In genomic region chr6:146392188-146392587, GRCm38 (mm10) we compare ENCODE assay signal across 11 mouse cellular contexts.
DNase-seq lines count a peak whose midpoint lies in the region; TF ChIP-seq lines count a peak whose summit lies in the region.
"Had no signal": no experiment of that assay in that cellular context is flagged by ENCODE, and none has a peak within 500 bp of the region (broad histone marks: within the 10 kb centered on the region; RNA-seq: fewer than 3 reads in every experiment).

No protein-coding gene starts in this region.

- no peak overlapping the region for H3K4me3 ChIP-seq in layer of hippocampus, adult 2 months
- H3K4me3 ChIP-seq: liver, embryonic 15.5 days had no signal

- no peak overlapping the region for H3K27ac ChIP-seq in layer of hippocampus, adult 2 months
- H3K27ac ChIP-seq: liver, embryonic 15.5 days had no signal

- DNase-seq in layer of hippocampus, adult 2 months (ENCODE audit: low spot score in 2 of 2), result no peak
- no peak for DNase-seq in layer of hippocampus, adult 18-20 months (ENCODE audit: low spot score in 2 of 2)
- DNase-seq in thymus, postnatal 4 days, result peak; percentile 41
- no peak for DNase-seq in thymus, postnatal 36 days
- DNase-seq in ZHBTc4 (ENCODE audit: low read depth, low spot score), result peak; percentile 28
- DNase-seq in cerebellum, postnatal 14 days, result no peak
- DNase-seq in left cerebral cortex, adult 9 months (ENCODE audit: low spot score in 2 of 2), result no peak
- DNase-seq: adrenal gland, postnatal 10 days; cerebellum, adult 11 months; gastrocnemius, postnatal 36 days had no signal

- TF ChIP-seq CTCF in layer of hippocampus, adult 2 months (conservative IDR thresholded peaks at IDR 0.05), result peak; percentile 59

Comparison
In these comparisons a context has a peak if more than half of its experiments do, and no peak if none do; other contexts are left out.
1. DNase-seq: peak in thymus, postnatal 4 days (single experiment) and ZHBTc4 (single experiment); none in layer of hippocampus, adult 2 months (0 of 2), layer of hippocampus, adult 18-20 months (0 of 2), thymus, postnatal 36 days (0 of 2), cerebellum, postnatal 14 days (0 of 2) and left cerebral cortex, adult 9 months (0 of 2).